8 mouse cellular contexts compared by ENCODE assay signal in the genomic region with DNA sequence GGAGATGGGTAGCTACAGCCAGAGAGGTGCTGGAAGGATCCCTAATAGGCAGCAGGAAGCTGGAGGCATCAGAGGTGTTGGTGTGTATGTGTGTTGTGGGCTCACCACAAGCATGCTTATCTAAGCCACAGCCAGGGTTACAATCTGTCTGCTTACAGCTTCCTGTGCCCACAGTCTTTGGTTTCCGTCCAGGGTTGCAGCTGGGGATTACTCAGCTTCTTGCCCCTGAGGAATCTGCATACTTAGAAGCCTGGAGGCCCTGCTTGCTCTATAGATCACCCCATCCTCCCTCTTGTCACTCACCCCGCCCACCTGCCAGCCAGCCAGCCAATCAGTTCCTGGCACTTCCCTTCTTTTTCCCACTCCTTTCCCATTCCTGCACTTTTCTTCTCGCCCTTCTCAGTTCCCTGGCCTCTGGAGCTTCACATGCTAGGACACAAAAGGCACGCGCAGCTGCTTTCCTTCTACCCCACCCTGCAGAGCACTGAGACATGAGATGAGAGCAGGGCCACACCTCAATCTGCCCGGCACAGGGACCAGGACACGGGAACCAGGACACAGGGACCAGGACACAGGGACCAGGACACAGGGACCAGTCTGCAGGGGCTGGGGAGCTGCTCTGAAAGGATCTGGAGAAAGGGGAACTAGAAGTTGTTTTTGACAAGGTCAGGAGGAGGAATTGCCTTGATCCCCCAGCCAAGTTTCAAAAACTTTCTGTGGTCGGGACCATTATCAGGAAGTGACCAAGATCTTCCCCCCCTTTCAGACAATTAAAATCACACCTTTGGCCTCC. TPM values are rescaled to one million over a fixed set of nuclear protein-coding genes. Genes with fewer than 3 reads are reported as not detected.
DNase-seq lines count a peak whose midpoint lies in the region; ATAC-seq and TF ChIP-seq lines count a peak whose summit lies in the region.
"Not testable (repeated sequence)": the region's sequence is repeated elsewhere in the genome, so short reads cannot be mapped to it uniquely, and the experiment has no call there.

No protein-coding gene starts in this region.

- not testable (repeated sequence) for H3K4me1 ChIP-seq in forebrain, postnatal 0 days (ENCODE audit: insufficient read depth); kidney, postnatal 0 days (replicated peaks; ENCODE audit: insufficient read depth, low read length); lung, embryonic 15.5 days

- not testable (repeated sequence) for H3K36me3 ChIP-seq in forebrain, postnatal 0 days (ENCODE audit: insufficient read depth); kidney, postnatal 0 days (ENCODE audit: insufficient read depth, low read length); lung, embryonic 15.5 days; myocyte (ENCODE audit: control insufficient read depth, insufficient read depth)

- peak; percentile 85 for DNase-seq in 3T3-L1 (ENCODE audit: low read depth, low spot score)
- DNase-seq in c-Kit-positive CD71-negative TER-119-negative erythroid progenitor cells, embryonic 14.5 days (ENCODE audit: low read depth) = peak; percentile 8
- peak; percentile 0 for DNase-seq in forebrain, postnatal 0 days
- peak; percentile 7 for DNase-seq in heart, postnatal 14 days
- peak; percentile 34 for DNase-seq in kidney, postnatal 0 days (ENCODE audit: low spot score)
- peak; percentile 1 for DNase-seq in right cerebral cortex, postnatal 4 days

- H3ac ChIP-seq in myocyte (ENCODE audit: control insufficient read depth, insufficient read length) = not testable (repeated sequence)

- H3K4me3 ChIP-seq in forebrain, postnatal 0 days (ENCODE audit: low read depth, low read length); kidney, postnatal 0 days (replicated peaks; ENCODE audit: low read depth, low read length); lung, embryonic 15.5 days; myocyte: not testable (repeated sequence)

- not testable (repeated sequence) for H3K79me2 ChIP-seq in myocyte (ENCODE audit: control insufficient read depth, insufficient read depth)

- H3K4me2 ChIP-seq in forebrain, postnatal 0 days (ENCODE audit: low read depth); kidney, postnatal 0 days (ENCODE audit: low read length); lung, embryonic 15.5 days; myocyte (ENCODE audit: low read depth): not testable (repeated sequence)

- not testable (repeated sequence) for H3K9me3 ChIP-seq in forebrain, postnatal 0 days (ENCODE audit: low read length); kidney, postnatal 0 days (replicated peaks; ENCODE audit: low read length); lung, embryonic 15.5 days

- TF ChIP-seq POLR2A in myocyte (IDR thresholded peaks at IDR 0.05; ENCODE audit: insufficient read length, low read depth) = not testable (repeated sequence)

- not testable (repeated sequence) for H3K27ac ChIP-seq in forebrain, postnatal 0 days (ENCODE audit: low read depth, low read length); kidney, postnatal 0 days; lung, embryonic 15.5 days

- TF ChIP-seq CTCF in forebrain, postnatal 0 days (IDR thresholded peaks at IDR 0.05; ENCODE audit: low read depth); kidney, postnatal 0 days (IDR thresholded peaks at IDR 0.05; ENCODE audit: low read depth): not testable (repeated sequence)

- intact Hi-C loops in heart, postnatal 14 days (cut with DNase I) = not testable (repeated sequence)

- H3K27me3 ChIP-seq in forebrain, postnatal 0 days (ENCODE audit: insufficient read depth, low read length); kidney, postnatal 0 days (ENCODE audit: insufficient read depth, low read length); lung, embryonic 15.5 days; myocyte (ENCODE audit: control insufficient read depth, insufficient read depth, insufficient read length): not testable (repeated sequence)

- not testable (repeated sequence) for ATAC-seq in forebrain, postnatal 0 days
- ATAC-seq in kidney, postnatal 0 days (replicated peaks; ENCODE audit: low FRiP score, low read depth) = peak; percentile 54; the same call in 1 of the 2 replicates
- ATAC-seq in lung, embryonic 15.5 days (ENCODE audit: borderline replicate concordance, extremely low read depth, low FRiP score, low TSS enrichment) = peak; percentile 76; the same call in 1 of the 2 replicates

- not testable (repeated sequence) for H3K9ac ChIP-seq in forebrain, postnatal 0 days; kidney, postnatal 0 days (ENCODE audit: low read depth, low read length); lung, embryonic 15.5 days

- WGBS in forebrain, postnatal 0 days = 15% methylated on average over 1 of the region's 8 CpGs
- 0% methylated on average over 1 of the region's 8 CpGs for WGBS in kidney, postnatal 0 days
- WGBS in lung, embryonic 15.5 days = 0% methylated on average over 2 of the region's 8 CpGs

TF ChIP-seq in myocyte, 11 proteins besides CTCF, POLR2A, EP300 and RAD21:
- TF ChIP-seq TCF12 (IDR thresholded peaks at IDR 0.05; ENCODE audit: insufficient read depth, poor library complexity, severe bottlenecking) = peak; percentile 30

RNA-seq across cellular contexts. Expression of a gene that starts 53.5 kb away (rescaled TPM):
- total RNA-seq in forebrain, postnatal 0 days (2014; rRNA removed) = 0.76 and 0.77 TPM in 2 replicates
- polyA plus RNA-seq in forebrain, postnatal 0 days (2015; fragmentation: Nextera tagmentation; extraction: Ambion mirVana) = 0.19 and 0.59 TPM in 2 replicates
- under 1 TPM in 1 of 2 experiments, not detected in 1; 0.24 TPM for total RNA-seq in heart, postnatal 14 days (2021)
- polyA plus RNA-seq in kidney, postnatal 0 days (2015; fragmentation: Nextera tagmentation; extraction: Ambion mirVana) = 5.3 and 5.6 TPM in 2 replicates
- 11.2 and 13.0 TPM in 2 replicates for polyA plus RNA-seq in lung, embryonic 15.5 days (2015; fragmentation: Nextera tagmentation; extraction: Ambion mirVana)
- polyA plus RNA-seq in myocyte (2012; fragmentation: generic; extraction: Trizol) = 5.0 TPM

Comparison
In these comparisons a context has a peak if more than half of its experiments do, and no peak if none do; other contexts are left out.
1. DNase-seq: peak in every context shown above with its lines; median percentile 85 in 3T3-L1; 34 in kidney, postnatal 0 days; 8 in c-Kit-positive CD71-negative TER-119-negative erythroid progenitor cells, embryonic 14.5 days; 7 in heart, postnatal 14 days; 1 in right cerebral cortex, postnatal 4 days; 0 in forebrain, postnatal 0 days.